Mouse (Mus musculus) lung, adult 18-20 months (tissue): Measurements from ENCODE around the gene Col6a6.

Experiments
- DNase-seq, 2 experiments: peaks; one replicate each; pipeline ENCODE4 v3.0.0; 2022; ENCODE audit warnings: mixed read lengths in 2 of 2

Gene Col6a6

DNA sequence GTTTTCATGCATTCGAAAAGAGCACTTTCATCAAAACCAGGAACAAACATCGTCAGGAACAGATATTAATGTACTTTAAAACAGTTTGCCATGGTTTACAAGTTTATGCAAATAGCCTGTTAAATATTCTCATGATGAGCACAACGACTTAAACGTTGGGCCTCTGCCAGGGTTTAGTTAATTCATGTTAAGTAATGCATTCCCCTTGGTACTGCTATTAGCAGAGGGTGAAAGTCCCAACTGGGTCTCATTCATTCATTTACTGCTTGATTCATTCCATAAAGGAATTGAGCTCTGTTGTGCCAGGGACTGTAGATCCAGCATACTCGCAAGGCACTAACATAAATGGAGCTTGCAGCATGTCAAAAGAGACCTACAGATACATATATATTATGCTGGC lies 92.8 kb downstream of the Col6a6 start:
- no peak for DNase-seq

DNA sequence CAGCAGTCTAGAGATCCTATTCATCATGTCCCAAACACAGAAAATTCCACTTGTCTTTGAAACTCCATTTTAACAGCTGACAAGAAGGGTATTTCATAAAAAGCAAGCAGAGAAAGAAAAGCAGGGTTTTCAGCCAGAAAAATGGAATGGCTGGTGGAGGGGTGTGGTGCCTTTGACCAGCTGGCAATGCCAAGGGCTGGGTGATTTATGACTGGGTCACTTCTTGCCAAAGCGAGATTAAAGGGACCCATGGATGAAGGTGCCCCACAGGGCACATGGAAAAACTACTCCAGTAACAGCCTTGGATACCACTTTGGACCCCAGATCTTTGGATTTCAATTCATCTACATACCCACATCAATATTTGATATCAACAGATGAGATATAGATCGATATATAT lies 93.3 kb downstream of the Col6a6 start:
- DNase-seq, result no peak

DNA sequence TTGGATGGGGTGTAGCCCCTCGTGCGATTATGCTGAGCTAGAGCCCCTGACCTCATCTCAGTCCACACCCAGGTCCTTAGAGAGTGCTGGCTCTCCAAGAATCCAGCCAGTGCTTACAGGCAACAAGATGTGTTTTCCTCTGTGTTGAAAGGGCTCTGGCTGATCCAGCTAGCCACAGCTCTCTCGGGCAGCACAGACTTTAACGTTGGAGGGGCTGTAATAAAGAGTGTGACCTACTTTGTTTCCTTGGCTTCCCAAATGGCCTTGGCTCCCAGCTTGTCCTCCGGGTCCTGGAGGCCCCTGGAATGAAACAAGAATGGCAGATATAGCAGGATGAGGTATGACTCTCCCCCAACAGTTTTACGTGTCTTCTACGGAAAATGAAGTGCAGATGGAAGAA lies 96.0 kb downstream of the Col6a6 start:
- DNase-seq, result no peak

DNA sequence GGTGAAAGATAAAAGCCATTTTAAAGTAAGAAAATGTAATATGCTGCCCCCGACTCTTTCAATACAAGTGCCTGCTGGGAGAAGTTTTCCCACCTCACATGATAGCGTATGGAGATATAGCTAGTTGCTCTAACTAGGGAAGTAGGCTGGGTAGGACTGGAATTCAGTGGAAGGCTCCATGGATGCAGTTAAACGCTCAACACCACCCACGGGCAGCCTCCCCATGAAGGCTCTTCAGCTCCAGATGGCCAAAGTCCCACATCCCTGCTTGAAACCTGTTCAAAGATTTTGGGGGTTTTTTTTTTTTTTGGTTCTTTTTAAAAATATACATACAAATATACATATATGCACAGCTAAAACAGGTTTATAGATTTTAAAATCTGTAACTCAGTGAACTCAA lies 107.5 kb downstream of the Col6a6 start:
- no peak for DNase-seq

DNA sequence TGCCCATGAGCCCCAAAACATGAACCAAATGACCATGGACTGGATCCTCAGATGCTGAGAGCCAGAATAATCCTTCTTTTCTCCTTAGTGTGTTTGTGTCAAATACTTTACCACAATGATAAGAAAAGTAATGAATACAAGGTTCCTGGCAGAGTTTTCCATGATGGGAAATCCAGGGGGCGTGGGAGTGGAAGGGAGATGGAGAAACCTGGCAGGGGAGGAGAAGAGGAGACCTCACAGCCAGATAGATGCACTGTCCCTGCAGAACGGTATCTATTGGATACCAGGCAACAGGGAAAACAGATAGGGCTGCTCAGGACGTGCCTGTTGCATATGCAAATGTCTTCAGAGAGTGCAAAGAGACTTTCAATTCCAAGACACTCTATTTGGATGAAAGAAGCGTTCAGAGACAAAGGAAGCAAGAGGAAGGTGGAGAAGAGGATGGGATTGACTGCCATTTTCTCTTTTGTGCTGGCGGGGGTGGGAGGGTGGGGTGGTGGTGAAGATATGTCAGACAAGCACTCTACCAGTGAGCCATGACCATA lies 108.0 kb downstream of the Col6a6 start:
- DNase-seq, result no peak

DNA sequence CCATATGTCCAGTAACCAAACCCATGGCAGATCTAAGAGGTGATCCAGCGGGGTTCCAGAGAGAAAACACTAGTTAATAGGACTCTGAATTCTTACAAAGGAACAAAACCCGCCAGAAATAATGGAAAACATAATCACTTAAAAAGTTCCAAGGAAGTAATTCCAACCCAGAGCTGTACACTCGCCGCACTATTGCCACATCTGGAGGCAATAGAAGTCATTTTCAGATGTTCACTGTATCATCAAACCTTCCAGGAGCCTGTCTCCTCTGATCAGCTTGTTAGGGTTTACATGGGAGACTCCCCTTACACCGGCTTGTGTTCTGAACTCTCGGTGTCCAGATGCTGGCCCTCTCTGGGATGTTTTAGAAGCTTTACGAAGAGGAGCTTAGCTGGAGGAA lies 108.6 kb downstream of the Col6a6 start:
- no peak for DNase-seq

DNA sequence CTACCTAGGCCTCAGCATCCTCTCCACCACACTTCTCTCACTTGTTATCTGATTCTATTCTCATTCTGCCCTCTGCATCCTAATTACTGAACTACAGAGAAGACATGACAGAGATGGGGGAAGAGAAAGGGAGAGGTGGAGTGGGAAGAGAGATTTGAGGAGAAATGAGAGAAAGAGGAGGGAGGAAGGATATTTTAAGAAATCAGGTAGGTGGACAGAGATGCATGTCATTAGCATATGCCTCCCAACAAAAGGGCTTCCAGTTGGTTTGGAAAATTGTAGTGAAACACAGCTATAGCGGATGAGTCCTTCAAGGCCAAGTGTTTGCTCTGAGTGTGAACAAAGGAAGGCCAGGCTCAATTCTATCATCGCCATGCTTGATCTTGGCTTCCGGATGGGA lies 115.9 kb downstream of the Col6a6 start:
- DNase-seq, result no peak

DNA sequence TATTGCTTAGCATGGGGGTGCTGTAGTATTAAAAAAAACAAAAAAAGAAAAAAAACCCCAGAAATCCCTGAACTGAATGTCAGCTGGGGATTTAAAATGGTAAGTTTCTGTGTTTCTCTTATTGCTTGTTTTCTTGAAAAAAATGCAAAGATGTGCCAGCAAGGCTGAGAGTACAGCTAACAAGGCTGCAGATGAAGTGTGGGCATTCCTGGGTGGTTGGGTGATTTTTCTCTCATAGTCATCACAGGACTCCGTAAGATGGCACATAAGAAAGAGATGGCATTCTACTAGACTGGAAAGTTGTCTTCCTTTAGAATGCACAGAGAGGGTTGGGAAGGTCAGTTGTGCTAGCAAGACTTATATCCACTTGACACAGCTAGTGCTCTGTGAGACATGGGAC lies 122.9 kb downstream of the Col6a6 start:
- no peak for DNase-seq

DNA sequence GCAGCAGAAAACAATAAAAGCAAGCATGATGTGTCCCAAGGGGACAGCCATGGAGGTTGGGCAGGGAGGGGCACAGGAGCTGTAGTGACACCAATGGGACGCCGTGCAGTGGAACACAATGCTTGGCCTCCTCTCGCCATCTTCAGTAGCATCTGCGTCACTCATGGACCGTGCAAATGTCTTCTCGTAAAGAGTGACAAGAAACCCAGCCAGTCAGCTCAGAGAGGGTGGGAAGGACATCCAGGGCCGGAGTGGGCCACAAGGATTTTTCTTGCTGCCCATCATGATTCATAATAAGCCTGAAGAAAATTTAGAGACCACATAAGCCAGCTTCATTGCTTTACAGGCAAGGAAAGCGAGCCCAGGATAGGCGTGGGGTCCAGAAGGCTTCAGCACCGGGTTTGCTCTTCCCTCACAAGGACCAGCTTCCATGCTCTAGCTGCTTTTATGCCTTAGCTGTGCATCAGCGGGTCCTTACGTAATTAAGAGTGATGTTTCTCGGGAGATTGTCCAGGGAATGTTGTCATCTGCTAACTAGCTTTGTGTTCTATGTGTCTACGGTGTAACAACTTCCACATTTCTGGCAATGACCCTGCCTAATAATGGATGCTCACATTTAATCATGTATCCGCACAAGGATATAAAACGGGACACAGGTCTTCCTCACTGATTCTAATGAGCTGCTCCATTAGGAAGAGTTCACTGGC lies 123.6 kb downstream of the Col6a6 start:
- DNase-seq, result no peak

DNA sequence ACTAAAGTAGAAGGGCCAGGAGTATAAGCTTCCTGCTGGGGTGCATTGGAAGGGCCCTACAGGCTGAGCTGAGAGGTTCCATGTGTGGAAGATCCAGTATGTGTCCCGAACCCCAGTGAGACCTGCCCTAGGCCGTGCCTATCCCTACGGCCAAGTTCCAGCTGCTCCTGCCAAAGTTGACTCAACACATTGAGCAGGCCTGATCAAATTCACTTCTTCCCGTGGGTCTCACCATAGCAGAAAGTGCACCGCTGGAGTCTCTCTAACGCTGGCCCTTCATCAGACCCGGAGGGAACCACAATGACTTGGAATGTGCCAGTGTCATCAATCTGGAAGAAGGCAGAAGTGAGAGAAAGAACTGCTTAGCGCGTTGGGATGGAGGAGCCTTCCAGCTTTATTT lies 126.0 kb downstream of the Col6a6 start:
- no peak for DNase-seq

DNA sequence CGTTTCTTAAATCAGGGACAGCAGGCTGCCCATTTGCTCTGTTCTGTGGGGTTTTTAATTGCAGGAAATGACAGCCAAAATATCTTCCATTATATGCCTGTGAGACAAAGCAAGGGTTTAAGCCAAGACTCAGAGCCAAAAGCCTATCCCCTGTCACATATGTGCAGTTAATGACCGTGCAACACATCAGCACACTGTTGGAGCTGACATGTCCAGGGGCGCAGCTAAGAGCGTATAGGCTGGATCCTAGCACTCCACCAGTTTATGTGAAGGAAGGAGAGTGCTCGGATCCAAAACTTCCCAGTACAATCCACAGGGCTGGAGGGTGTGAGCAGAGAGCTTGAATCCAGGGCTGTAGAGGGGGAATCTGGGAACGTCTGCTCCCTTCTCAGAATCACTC lies 127.3 kb downstream of the Col6a6 start:
- DNase-seq, result no peak

DNA sequence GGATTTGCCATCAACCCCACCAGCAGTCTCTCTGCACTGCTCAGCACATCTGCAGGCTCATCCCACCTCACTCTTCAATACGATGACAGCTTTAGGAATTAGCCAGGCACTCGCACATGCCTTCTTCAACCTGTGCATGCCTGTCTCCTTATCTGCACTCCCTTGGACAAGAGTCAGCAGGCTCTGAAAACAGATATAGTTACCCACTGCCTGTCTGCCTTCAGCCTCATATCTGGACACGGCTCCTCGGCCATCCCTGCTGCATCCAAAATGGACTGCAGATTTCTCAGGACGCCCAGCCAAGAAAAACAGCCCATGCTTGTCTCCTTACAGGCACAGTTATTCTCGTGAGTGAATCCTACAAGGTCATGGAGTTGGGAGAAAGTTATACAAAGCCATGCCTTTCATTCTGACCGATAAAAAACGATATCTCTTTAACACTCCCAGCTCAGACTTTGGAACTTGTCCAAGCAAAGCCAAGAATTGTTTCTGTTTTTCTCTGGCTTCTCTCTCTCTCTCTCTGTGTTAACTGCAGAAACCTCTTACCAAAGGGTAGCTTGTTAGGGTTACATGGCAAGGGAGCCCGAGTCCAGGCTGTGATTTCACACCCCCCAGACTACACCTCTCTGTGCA lies 130.1 kb downstream of the Col6a6 start:
- peak; percentile 38 to 40 for DNase-seq

DNA sequence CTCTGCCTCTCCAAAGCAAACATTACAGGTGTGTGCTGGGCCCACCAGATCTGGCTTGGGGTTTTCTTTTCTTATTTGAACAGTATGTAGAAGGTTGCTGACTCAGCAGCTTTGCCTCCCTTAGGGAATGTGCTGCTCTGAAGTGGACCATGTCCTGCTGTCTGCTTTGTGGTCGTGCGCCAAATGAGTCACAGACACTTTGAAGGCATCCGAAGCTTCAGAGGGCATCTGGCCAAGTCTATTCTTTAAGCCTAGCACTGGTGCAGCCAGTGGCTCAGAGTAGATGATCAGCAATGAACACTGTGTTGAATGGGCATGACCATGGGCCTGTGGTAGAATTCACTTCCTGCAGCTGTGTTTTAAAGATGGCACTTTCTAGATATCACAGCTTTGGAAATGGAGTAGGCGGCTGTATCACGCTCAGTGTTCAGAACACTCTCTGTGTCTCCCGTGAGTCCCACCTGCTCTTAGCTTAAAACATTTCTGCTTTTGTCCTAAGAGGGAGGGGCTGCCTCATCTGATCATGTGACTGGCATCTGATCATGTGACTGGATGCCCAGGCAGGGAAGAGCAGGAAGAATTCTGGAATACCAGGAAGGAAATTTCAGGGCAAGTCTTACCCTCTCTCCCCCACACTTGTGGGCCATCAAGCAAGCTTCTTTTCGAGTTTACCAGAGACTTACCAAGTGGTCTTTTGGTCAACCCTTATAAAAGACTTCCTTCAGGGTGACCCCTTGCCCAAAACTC lies 131.0 kb downstream of the Col6a6 start:
- no peak for DNase-seq

DNA sequence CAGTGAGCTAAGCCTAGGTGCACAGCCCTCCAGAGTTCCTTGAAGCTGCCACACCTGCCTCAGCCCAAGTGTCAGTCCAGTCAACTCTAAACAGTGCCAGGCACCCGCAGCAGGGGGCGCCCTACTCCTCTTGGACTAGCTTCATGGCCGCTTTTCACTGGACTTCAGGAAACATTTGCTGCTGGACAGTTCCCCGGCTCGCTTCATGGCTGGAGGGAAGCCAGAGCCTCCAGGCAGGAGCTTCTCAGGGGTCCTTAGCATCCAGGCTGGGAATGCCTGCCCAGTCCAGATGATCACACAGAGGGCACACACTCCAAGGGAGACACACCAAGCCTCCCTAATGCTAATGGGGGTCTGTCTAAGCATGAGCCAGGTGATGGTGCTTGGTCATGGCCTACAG lies 134.1 kb downstream of the Col6a6 start:
- peak; percentile 72 to 80 for DNase-seq

DNA sequence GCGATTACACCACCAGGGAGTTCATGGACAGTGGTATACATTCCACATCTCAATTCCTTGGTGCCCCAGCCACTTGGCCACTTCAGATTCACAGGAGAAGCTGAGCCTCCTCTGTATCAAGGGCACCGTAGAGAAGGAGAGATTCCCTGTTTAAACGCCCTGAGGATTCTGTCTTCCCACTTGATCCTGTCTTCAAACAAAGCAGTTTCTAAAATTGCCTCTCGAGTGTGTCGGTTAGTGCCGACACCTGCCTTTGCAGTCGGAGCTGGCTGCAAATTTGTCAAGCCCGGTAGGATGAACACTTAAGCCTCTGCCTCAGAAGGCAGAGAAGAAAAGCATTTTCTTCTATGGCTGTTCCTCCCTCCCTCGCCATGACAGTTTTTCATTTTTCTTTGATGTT lies 134.9 kb downstream of the Col6a6 start:
- no peak for DNase-seq

DNA sequence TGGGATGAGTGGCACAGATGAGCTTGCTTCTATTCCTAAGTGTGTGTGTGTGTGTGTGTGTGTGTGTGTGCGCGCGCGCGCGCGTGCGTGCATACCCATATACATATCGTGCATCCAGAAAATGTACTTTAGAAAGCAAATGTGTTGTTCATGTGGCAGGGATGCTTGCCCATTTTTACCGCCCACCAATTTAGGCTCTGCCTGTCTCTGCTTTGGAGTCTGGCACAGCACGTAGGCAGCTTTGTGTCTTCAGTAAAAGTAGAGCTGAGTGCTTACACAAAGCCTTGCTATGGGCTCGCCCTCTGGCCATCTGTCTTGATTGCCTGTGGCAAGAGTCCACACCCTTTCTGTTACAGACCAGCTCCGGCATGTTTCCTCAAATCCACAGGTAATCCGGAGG lies 135.5 kb downstream of the Col6a6 start:
- DNase-seq, result no peak

DNA sequence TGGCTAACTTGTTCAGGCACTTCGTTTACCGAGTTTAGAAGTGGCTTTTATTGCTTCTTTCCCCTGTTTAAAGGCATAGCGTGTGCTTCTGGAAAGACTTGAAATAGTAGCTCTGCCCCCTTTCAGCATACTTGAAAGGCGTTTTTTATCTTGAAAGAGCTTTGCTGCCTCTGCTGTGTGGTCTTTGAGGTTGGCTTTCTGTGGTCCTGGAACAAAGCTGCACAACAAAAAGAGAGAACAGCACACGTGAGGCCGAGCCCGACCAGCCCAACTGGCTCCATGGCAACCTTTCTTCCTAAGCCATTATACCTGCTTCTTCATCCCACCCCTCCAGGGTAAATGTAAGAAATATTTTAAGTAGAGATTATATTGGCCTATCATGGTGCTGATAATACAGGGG lies 138.5 kb downstream of the Col6a6 start:
- DNase-seq, result no peak

DNA sequence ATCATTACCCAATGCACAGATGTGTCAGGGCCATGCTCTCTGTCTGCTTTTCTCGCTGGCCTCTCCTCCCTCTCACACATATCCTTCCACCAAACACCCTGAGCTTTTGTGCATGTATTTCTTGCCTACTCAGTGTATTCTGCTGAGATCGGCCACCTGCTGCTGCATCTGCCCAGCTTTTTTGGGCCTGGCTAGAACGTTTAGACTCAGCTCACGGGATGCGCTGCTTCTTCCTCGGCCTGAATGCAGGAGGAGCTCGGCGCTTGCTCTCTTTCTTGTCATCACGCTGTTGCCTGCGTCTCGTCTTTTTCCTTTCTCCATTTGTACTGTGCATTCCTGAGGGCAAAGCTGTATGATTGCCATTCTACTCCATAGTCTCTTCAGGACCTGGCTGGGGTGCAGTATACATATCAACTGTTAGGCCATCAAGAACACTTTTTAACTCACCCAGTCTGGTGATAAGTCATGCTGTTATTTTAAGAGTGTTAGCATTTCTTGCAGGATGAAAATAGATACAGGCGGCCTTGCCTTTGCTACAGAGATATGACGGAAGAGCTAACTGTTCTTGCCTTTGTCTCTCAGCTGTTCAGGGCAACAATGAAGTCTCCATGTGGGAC lies 143.3 kb downstream of the Col6a6 start:
- no peak for DNase-seq

DNA sequence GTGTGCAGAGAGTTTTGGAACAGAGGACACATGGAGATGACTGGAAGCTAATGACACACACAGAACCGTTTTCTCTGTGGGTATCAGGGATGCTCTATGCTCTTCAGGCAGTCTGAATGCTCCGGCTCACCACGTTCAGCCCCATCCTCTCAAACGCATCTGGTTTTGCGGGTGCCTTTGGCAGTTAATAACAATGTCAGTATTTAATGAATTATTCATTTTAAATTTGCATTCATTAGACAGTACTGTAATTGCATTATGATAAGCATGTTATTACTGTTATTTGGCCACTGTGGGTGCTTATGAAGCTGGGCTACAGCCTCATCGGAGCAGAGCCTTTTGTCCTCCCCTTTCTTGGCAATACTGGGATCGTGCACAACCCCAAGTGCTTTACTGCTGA lies 146.6 kb downstream of the Col6a6 start:
- DNase-seq, result no peak

DNA sequence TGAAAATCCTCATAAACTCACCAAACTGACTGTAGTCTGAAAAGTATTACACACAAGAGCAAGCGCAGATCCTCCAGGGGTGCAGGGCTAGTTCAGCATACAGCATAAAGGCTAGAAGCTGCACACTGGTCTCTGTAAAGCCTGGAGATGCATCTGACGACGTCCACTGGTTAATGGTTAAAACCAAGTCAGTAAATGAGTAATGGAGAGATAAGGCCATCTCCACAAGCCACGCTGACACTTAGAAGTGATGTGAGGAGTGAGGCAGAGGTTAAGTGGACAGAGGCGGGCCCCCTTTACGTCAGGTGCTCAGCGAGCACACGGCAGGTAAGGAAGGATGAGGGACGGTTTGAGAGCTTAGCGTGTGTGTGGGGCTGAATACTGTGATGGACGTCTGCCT lies 152.0 kb downstream of the Col6a6 start:
- no peak for DNase-seq

DNA sequence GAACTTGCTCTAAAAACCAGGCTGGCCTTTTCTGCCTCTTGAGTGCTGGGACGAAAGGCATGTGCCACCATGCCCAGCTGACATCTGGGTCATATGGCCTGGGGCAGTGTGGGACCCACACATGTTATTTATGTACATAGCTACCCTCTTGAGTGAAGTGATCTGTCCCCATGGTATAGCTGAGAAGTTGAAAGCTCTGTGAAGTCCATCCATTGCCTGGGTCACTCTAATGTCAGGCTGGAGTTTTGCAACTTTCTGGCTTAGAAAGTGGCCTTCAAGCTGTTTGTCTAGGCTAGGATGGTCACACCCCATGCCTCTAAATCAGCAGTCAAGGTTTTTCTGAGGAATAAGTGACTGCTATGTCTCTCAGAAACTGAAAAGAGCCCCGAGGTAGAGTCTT lies 155.9 kb downstream of the Col6a6 start:
- DNase-seq, result no peak

DNA sequence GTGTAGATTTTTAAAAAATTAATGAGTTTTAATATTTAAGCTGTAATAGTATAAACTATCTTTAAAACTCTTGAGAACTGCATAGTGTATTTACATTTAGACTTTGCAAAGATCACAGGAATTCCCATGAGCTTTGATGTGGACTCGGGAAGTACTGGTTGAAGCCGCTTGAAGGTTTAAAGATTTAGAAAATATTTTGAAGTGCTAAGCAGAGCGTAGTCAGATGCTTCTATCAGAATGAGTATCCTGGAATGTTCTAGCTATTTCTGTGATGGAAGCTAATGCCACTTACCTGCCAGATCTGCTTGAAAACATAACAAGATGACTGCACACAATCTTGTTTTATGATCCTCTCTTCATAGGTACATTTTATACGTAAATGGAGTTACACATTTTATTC lies 157.0 kb downstream of the Col6a6 start:
- no peak for DNase-seq

DNA sequence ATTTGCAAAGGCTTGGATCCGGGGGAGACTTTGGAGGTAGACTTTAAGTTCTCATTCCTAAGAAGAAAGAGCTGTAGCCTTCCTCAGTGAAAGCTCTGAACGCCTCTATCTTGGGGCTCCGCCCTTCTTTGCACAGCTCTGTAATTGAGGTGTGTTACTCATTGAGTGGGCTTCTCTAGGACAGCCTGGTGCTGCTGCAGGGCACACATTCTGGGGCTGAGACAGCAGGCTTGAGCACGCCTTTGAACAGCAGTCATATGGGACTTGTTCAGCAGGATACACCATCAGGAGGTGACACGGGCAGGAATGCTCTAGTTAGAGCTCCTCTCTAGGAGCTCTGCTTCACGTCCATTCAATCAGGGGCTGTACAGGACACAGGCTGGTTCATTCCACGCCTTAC lies 162.7 kb downstream of the Col6a6 start:
- no peak for DNase-seq

DNA sequence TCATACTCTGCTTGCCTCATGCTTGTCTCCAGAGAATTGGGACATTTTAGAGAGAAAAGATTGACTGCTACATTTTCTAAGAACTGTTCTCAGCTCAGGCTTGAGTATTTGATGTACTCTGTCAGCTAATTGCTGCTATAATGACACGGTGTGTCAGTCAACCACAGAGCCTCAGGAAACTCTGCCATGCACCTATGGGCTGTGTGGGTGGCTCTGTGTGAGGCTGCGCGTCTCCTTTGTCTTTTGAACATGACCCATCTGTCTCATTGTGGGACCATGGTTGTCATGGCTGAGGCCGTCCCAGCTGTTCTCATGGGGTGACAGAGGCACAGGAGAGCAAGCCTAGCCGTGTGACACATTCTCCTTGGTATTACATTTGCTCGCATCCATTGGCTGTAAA lies 168.1 kb downstream of the Col6a6 start:
- DNase-seq, result no peak
